Mouse (Mus musculus) intestine, embryonic 14.5 days (tissue): ENCODE measurements around the gene Slc1a3. TPM values are rescaled to one million over a fixed set of nuclear protein-coding genes. Genes with fewer than 3 reads are reported as not detected.
"Not testable (repeated sequence)": the region's sequence is repeated elsewhere in the genome, so short reads cannot be mapped to it uniquely, and the experiment has no call there.

Source experiments
- ATAC-seq: fragments of 200-750 bp; cut with Nextera tagmentation; replicated peaks from 2 replicates; pipeline ENCODE4 v1.8.0; 2017; ENCODE audit warnings: low read depth, moderate number of reproducible peaks, moderate TSS enrichment, moderate library complexity; ENCODE audit not compliant: low FRiP score, low TSS enrichment
- DNase-seq: peaks from one replicate; pipeline ENCODE4 v3.0.0-alpha.2; 2018; ENCODE audit warnings: low spot score
- H3K27ac ChIP-seq: fragments of 300-500 bp; sonication (generic); 2 replicates; pipeline ENCODE4 v1.5.1; 2014; ENCODE audit warnings: low read depth, mild to moderate bottlenecking, control low read depth
- H3K27me3 ChIP-seq: fragments of 300-500 bp; sonication (generic); replicated peaks from 2 replicates; pipeline ENCODE4 v1.6.1; 2014; ENCODE audit warnings: low read length, control low read depth; ENCODE audit not compliant: control insufficient read depth, insufficient read depth
- H3K36me3 ChIP-seq: fragments of 300-500 bp; sonication (generic); 2 replicates; pipeline ENCODE4 v1.6.1; 2014; ENCODE audit warnings: low read length, control low read depth; ENCODE audit not compliant: control insufficient read depth, insufficient read depth
- H3K4me1 ChIP-seq: fragments of 300-500 bp; sonication (generic); replicated peaks from 2 replicates; pipeline ENCODE4 v1.6.1; 2014; ENCODE audit warnings: low read length, control low read depth, mixed read lengths; ENCODE audit not compliant: control insufficient read depth, insufficient read depth
- H3K4me2 ChIP-seq: fragments of 300-500 bp; sonication (generic); 2 replicates; pipeline ENCODE4 v1.6.1; 2014; ENCODE audit warnings: low read length
- H3K4me3 ChIP-seq: fragments of 300-500 bp; sonication (generic); 2 replicates; pipeline ENCODE4 v1.5.1; 2014; ENCODE audit warnings: low read depth, low read length, control low read depth, mixed read lengths
- H3K9ac ChIP-seq: fragments of 300-500 bp; sonication (generic); 2 replicates; pipeline ENCODE4 v1.6.1; 2014; ENCODE audit warnings: mild to moderate bottlenecking, low read length
- H3K9me3 ChIP-seq: fragments of 300-500 bp; sonication (generic); 2 replicates; pipeline ENCODE4 v1.6.1; 2016; ENCODE audit warnings: low read length, control low read depth; ENCODE audit not compliant: control insufficient read depth
- WGBS: fragments of 180-500 bp; shearing (Covaris S2); extraction: QIAGEN DNeasy Blood & Tissue Kit; methylation state at CpG from one replicate; pipeline ENCODE4 v1.1.7; 2014; 5-methylcytosine and 5-hydroxymethylcytosine counted together
- polyA plus RNA-seq: library from polyadenylated mRNA; unstranded; fragments of >200 nt; fragmentation: Nextera tagmentation; extraction: Ambion mirVana; gene quantifications from 2 replicates; pipeline ENCODE4 v1.2.1, GENCODE M21; 2014

Gene Slc1a3
- polyA plus RNA-seq, 1 experiment from 2014 or later = 9.5 TPM

GRCm38 (mm10) chr15:8715666-8716065, 5.1 kb upstream of the Slc1a3 start:
- H3K27me3 ChIP-seq = no peaks in the 10 kb centered on the region
- no peak overlapping the region for H3K4me2 ChIP-seq
- no peak overlapping the region for H3K27ac ChIP-seq
- ATAC-seq (no peak), DNase-seq (no peak)
- no peak overlapping the region for H3K4me3 ChIP-seq
- H3K36me3 ChIP-seq = no peaks in the 10 kb centered on the region
- no peak overlapping the region for H3K9ac ChIP-seq
- peaks cover 4% of the 10 kb centered on the region; the same call in 1 of the 2 replicates for H3K4me1 ChIP-seq
- no peaks in the 10 kb centered on the region for H3K9me3 ChIP-seq

- Histone ChIP-seq H3K4me1 (peaks cover 4% of the 10 kb centered on the region; the same call in 1 of the 2 replicates), H3K9ac (no peak overlapping the region), H3K27me3 (no peaks in the 10 kb centered on the region), H3K4me3 (no peak overlapping the region), H3K27ac (no peak overlapping the region), H3K4me2 (no peak overlapping the region), H3K36me3 (no peaks in the 10 kb centered on the region), H3K9me3 (no peaks in the 10 kb centered on the region)
- no peak for DNase-seq
- ATAC-seq = no peak
- WGBS = 74% methylated on average over 2 of the region's 2 CpGs
Observed at GRCm38 (mm10) chr15:8712433-8712984, 1.9 kb upstream of the Slc1a3 start.

GRCm38 (mm10) chr15:8711630-8712310, 1.2 kb upstream of the Slc1a3 start:
- Histone ChIP-seq H3K4me1 (no peaks in the 10 kb centered on the region; the same call in 1 of the 2 replicates), H3K4me2 (no peak overlapping the region), H3K4me3 (no peak overlapping the region), H3K9me3 (no peaks in the 10 kb centered on the region), H3K27ac (no peak overlapping the region), H3K36me3 (no peaks in the 10 kb centered on the region), H3K27me3 (no peaks in the 10 kb centered on the region), H3K9ac (no peak overlapping the region)
- DNase-seq = no peak
- no peak for ATAC-seq
- 65% methylated on average over 9 of the region's 9 CpGs for WGBS

- no peaks in the 10 kb centered on the region; the same call in 1 of the 2 replicates for H3K4me1 ChIP-seq
- peak overlapping the region; percentile 87 for H3K4me2 ChIP-seq
- WGBS = 1% methylated on average over 11 of the region's 11 CpGs
- no peak overlapping the region for H3K27ac ChIP-seq
- no peaks in the 10 kb centered on the region for H3K27me3 ChIP-seq
- H3K9ac ChIP-seq = peak overlapping the region; percentile 60; the same call in 1 of the 2 replicates
- no peaks in the 10 kb centered on the region for H3K36me3 ChIP-seq
- H3K4me3 ChIP-seq = peak overlapping the region; percentile 69
- DNase-seq (no peak), ATAC-seq (no peak)
- no peaks in the 10 kb centered on the region for H3K9me3 ChIP-seq
Observed at GRCm38 (mm10) chr15:8709578-8709977, 986 bp downstream of the Slc1a3 start.

GRCm38 (mm10) chr15:8706613-8707012, 4.0 kb downstream of the Slc1a3 start:
- Histone ChIP-seq H3K4me1 (no peaks in the 10 kb centered on the region; the same call in 1 of the 2 replicates), H3K4me2 (no peak overlapping the region), H3K9me3 (no peaks in the 10 kb centered on the region), H3K4me3 (no peak overlapping the region), H3K27ac (no peak overlapping the region), H3K9ac (no peak overlapping the region), H3K36me3 (no peaks in the 10 kb centered on the region), H3K27me3 (no peaks in the 10 kb centered on the region)
- no peak for ATAC-seq
- DNase-seq = no peak
- WGBS = 90% methylated on average over 5 of the region's 5 CpGs

- DNase-seq (no peak), ATAC-seq (no peak)
- WGBS = 72% methylated on average over 4 of the region's 4 CpGs
- Histone ChIP-seq H3K4me2 (no peak overlapping the region), H3K4me1 (no peaks in the 10 kb centered on the region; the same call in 1 of the 2 replicates), H3K4me3 (no peak overlapping the region), H3K9ac (no peak overlapping the region), H3K27me3 (no peaks in the 10 kb centered on the region), H3K9me3 (no peaks in the 10 kb centered on the region), H3K27ac (no peak overlapping the region), H3K36me3 (no peaks in the 10 kb centered on the region)
Observed at GRCm38 (mm10) chr15:8706178-8706577, 4.4 kb downstream of the Slc1a3 start.

GRCm38 (mm10) chr15:8705560-8705959, 5.0 kb downstream of the Slc1a3 start:
- 92% methylated on average over 1 of the region's 1 CpGs for WGBS
- not testable (repeated sequence) for H3K27ac ChIP-seq

GRCm38 (mm10) chr15:8697976-8698375, 12.6 kb downstream of the Slc1a3 start:
- no peak for DNase-seq
- H3K9me3 ChIP-seq = no peaks in the 10 kb centered on the region

More at GRCm38 (mm10) chr15:8705560-8705959, 5.0 kb downstream of the Slc1a3 start:
- not testable (repeated sequence) for DNase-seq, H3K27me3 ChIP-seq, H3K4me1 ChIP-seq, H3K36me3 ChIP-seq, H3K9ac ChIP-seq, ATAC-seq, H3K9me3 ChIP-seq, H3K4me3 ChIP-seq, H3K4me2 ChIP-seq

GRCm38 (mm10) chr15:8697500-8697899, 13.1 kb downstream of the Slc1a3 start:
- ATAC-seq (no peak), DNase-seq (no peak)
- Histone ChIP-seq H3K9me3 (no peaks in the 10 kb centered on the region), H3K36me3 (no peaks in the 10 kb centered on the region), H3K27me3 (no peaks in the 10 kb centered on the region), H3K4me3 (no peak overlapping the region), H3K4me1 (peaks cover 4% of the 10 kb centered on the region; the same call in 1 of the 2 replicates), H3K27ac (no peak overlapping the region), H3K4me2 (no peak overlapping the region), H3K9ac (no peak overlapping the region)
- 45% methylated on average over 3 of the region's 3 CpGs for WGBS

More at GRCm38 (mm10) chr15:8697976-8698375, 12.6 kb downstream of the Slc1a3 start:
- H3K36me3 ChIP-seq = no peaks in the 10 kb centered on the region
- no peak overlapping the region for H3K4me2 ChIP-seq
- H3K4me1 ChIP-seq = peaks cover 4% of the 10 kb centered on the region; the same call in 1 of the 2 replicates
- ATAC-seq = no peak
- no peak overlapping the region for H3K27ac ChIP-seq
- H3K4me3 ChIP-seq = no peak overlapping the region
- no peak overlapping the region for H3K9ac ChIP-seq
- 42% methylated on average over 3 of the region's 3 CpGs for WGBS
- no peaks in the 10 kb centered on the region for H3K27me3 ChIP-seq
